Mouse (Mus musculus) lung, postnatal 0 days (tissue): ENCODE data around the gene Gm49369. TPM values are rescaled to one million over a fixed set of nuclear protein-coding genes. Genes with fewer than 3 reads are reported as not detected.
A peak's percentile ranks its signal among the peaks of the same experiment; 100 is the strongest.
"Not testable (repeated sequence)": the region's sequence is repeated elsewhere in the genome, so short reads cannot be mapped to it uniquely, and the experiment has no call there.

ENCODE experiments used
- ATAC-seq: fragments of 200-750 bp; cut with Nextera tagmentation; 2 replicates; pipeline ENCODE4 v1.8.0; 2017; ENCODE audit warnings: moderate library complexity
- DNase-seq: peaks from one replicate; pipeline ENCODE4 v3.0.0-alpha.2; 2016; ENCODE audit warnings: low spot score
- H3K27ac ChIP-seq: fragments of 300-500 bp; sonication (generic); 2 replicates; pipeline ENCODE4 v1.5.1; 2014; ENCODE audit warnings: antibody characterized with exemption, mild to moderate bottlenecking, low read length, mixed read lengths
- H3K27me3 ChIP-seq: fragments of 300-500 bp; sonication (generic); replicated peaks from 2 replicates; pipeline ENCODE4 v1.6.1; 2014; ENCODE audit warnings: low read length, mixed read lengths; ENCODE audit not compliant: insufficient read depth
- H3K36me3 ChIP-seq: fragments of 300-500 bp; sonication (generic); 2 replicates; pipeline ENCODE4 v1.6.1; 2014; ENCODE audit warnings: low read length, mixed read lengths; ENCODE audit not compliant: insufficient read depth
- H3K4me1 ChIP-seq: fragments of 300-500 bp; sonication (generic); 2 replicates; pipeline ENCODE4 v1.6.1; 2014; ENCODE audit warnings: antibody characterized with exemption, low read depth, low read length, mixed read lengths; ENCODE audit not compliant: insufficient read depth
- H3K4me2 ChIP-seq: fragments of 300-500 bp; sonication (generic); replicated peaks from 2 replicates; pipeline ENCODE4 v1.6.1; 2014; ENCODE audit warnings: low read depth, mild to moderate bottlenecking, low read length, moderate library complexity, mixed read lengths
- H3K4me3 ChIP-seq: fragments of 300-500 bp; sonication (generic); 2 replicates; pipeline ENCODE4 v1.5.1; 2014; ENCODE audit warnings: low read depth, low read length
- H3K9ac ChIP-seq: fragments of 300-500 bp; sonication (generic); replicated peaks from 2 replicates; pipeline ENCODE4 v1.6.1; 2014; ENCODE audit warnings: low read depth, mild to moderate bottlenecking
- H3K9me3 ChIP-seq: fragments of 300-500 bp; sonication (generic); 2 replicates; pipeline ENCODE4 v1.6.1; 2016; ENCODE audit warnings: low read length, mixed read lengths
- CTCF ChIP-seq: IDR thresholded peaks from 2 replicates; pipeline ENCODE4 v1.5.1; 2016; ENCODE audit warnings: antibody characterized with exemption, mild to moderate bottlenecking
- EP300 ChIP-seq: IDR thresholded peaks from 2 replicates; pipeline ENCODE4 v1.6.1; 2016; ENCODE audit warnings: antibody characterized with exemption, mild to moderate bottlenecking, control low read depth
- WGBS: fragments of 180-500 bp; shearing (Covaris S2); extraction: QIAGEN DNeasy Blood & Tissue Kit; methylation state at CpG from one replicate; pipeline ENCODE4 v1.1.7; 2014; 5-methylcytosine and 5-hydroxymethylcytosine counted together
- polyA plus RNA-seq: library from polyadenylated mRNA; unstranded; fragments of >200 nt; fragmentation: Nextera tagmentation; extraction: Ambion mirVana; gene quantifications from 2 replicates; pipeline ENCODE4 v1.2.1, GENCODE M21; 2015

The Gm49369 gene
- polyA plus RNA-seq, 1 experiment from 2014 or later: 0.80 TPM

DNA sequence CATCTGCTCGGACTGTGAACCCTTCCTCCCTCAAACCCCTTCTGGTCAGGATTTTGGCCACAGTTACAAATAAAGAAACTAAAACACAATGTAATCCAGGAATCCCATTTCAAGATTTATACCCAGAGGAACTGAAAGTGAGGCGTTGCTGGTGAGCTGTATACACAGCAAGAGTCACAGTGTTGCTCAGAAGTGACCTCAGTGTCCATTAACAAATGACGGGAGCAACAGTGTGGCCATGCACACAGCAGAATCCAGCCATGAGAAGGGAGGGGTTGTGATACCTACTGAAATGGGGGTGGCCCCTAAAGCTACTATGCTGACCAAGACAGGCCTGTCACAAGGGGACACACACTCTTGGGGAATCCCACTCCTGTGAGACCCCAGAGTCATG is 40.2 kb downstream of the Gm49369 start:
- DNase-seq (no peak), ATAC-seq (no peak)
- H3K4me1 ChIP-seq: no peaks in the 10 kb centered on the region
- H3K4me2 ChIP-seq: no peak overlapping the region
- WGBS: 54% methylated on average over 3 of the region's 3 CpGs
- H3K27ac ChIP-seq: no peak overlapping the region
- H3K9ac ChIP-seq: no peak overlapping the region
- H3K4me3 ChIP-seq: no peak overlapping the region
- H3K27me3 ChIP-seq: no peaks in the 10 kb centered on the region
- TF ChIP-seq CTCF: no peak
- TF ChIP-seq EP300: peak; percentile 24; the same call in 1 of the 2 replicates
- no peaks in the 10 kb centered on the region for H3K36me3 ChIP-seq
- H3K9me3 ChIP-seq: no peaks in the 10 kb centered on the region

DNA sequence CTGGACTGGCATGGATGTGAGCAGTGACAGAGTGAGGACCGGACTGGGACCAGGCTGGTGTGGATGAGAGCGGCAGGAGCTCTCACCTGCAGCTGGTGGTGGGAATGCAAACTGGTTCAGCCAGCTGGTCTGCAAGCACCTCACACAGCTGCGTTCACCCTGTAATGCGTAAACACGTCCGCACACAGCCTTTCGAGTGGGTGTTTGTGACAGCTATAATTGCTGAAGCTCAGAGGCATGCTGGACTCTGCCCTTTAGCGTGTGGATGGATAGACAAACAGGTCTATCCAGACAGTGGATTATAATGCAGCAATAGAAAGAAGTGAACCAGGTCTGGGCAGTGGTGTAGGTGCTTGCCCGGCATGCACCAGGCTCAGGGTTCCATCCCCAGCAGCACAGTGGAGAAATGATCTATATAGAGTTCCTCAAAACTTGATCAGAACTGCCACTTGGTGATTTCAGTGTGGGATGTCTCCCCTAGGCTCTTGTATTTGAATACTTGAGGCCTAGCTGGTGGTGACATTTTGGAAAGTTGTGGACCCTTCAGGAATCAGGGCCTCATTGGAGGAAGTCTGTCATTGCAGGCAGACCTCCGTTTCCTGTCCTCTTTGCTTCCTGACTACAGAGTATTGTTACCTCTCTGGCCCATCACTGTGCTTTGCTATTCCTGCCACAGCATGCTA is 40.8 kb downstream of the Gm49369 start:
- no peak for TF ChIP-seq EP300
- no peak for TF ChIP-seq CTCF
- Histone ChIP-seq H3K4me2 (no peak overlapping the region), H3K9me3 (no peaks in the 10 kb centered on the region), H3K4me1 (no peaks in the 10 kb centered on the region), H3K27ac (no peak overlapping the region), H3K4me3 (no peak overlapping the region), H3K27me3 (no peaks in the 10 kb centered on the region), H3K36me3 (no peaks in the 10 kb centered on the region), H3K9ac (no peak overlapping the region)
- DNase-seq (no peak), ATAC-seq (peak; percentile 35; the same call in 1 of the 2 replicates)
- WGBS: 40% methylated on average over 10 of the region's 10 CpGs

DNA sequence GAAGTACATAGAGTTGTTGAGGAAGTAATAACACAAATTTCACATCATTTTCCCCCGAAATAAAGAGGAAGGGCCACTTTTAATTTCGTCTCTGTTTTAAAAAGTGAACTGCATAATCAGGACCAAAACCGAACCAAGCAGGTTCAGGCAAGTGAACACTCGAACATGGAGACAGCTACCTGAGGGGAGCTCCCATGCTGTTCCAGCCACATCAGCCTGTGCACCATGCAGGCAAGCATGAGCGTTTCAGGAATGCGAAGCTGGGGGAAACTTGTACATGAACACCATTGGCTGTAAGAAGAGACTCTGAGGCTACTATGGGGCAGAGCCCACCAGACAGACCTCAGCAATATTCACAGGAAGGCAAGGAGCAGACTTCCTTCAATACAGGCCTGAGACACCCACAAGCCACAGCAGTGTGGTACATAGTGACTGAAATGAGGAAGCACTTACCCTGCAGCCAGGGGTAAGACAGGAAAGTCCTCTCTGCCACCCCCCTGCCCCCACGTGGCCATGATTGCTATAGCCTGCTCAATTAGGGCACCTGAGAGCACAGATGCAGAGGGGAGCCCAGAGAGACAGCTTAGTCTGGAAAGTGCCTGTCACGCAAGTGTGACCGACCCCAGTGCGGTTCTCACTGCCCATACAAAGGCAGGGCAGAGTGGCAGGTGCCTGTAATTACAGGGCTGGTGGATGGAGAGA is 42.0 kb downstream of the Gm49369 start:
- TF ChIP-seq CTCF (peak; percentile 37; the same call in 1 of the 2 replicates), EP300 (no peak)
- Histone ChIP-seq H3K36me3 (no peaks in the 10 kb centered on the region), H3K27ac (no peak overlapping the region), H3K27me3 (no peaks in the 10 kb centered on the region), H3K4me1 (no peaks in the 10 kb centered on the region), H3K4me3 (no peak overlapping the region), H3K4me2 (no peak overlapping the region), H3K9me3 (no peaks in the 10 kb centered on the region), H3K9ac (no peak overlapping the region)
- WGBS: 49% methylated on average over 10 of the region's 10 CpGs
- ATAC-seq (no peak; the same call in 1 of the 2 replicates), DNase-seq (peak; percentile 43)

DNA sequence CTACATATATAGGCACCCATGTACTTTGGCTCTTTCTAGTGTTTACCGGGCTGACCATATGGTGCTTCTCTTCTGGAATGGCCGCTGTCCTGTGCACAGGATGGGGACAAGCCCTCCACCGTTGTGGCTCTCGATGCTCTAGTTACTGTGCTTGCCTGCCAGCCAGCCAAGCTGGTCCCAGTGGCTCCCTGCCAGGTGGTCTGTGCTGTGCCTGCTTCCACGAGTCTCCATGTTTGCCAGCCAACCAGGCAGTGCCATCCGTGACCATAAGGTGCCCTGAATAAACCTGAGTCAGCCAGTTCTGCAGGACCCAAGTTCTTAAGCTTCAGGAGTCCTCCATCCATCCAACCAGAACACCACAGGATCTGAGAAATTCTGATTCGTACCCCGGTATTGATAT is 47.3 kb downstream of the Gm49369 start:
- Histone ChIP-seq H3K27ac (no peak overlapping the region), H3K4me2 (no peak overlapping the region), H3K9ac (no peak overlapping the region), H3K36me3 (no peaks in the 10 kb centered on the region), H3K4me3 (no peak overlapping the region), H3K4me1 (no peaks in the 10 kb centered on the region), H3K9me3 (no peaks in the 10 kb centered on the region), H3K27me3 (no peaks in the 10 kb centered on the region)
- ATAC-seq (no peak), DNase-seq (no peak)
- 80% methylated on average over 8 of the region's 8 CpGs for WGBS
- TF ChIP-seq CTCF (no peak), EP300 (no peak)

DNA sequence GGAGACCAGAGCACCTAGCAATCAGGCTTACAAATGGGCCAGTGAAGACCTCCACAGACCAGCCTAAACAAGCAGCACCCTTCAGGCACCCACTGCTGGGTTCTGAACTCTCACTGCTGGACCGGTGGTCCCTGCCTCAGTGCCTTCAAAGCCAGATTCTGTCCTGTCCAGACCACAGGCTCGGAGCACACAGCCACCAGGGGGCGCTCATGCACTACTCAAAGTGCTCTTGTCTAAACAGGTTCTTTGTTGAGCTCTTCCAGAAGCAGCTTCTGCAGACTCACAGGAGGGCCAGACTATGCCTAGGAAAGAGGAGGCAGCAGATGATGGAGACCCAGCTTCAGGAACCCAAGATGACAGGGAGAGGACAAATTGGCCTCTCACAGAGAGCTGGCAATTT is 48.2 kb downstream of the Gm49369 start:
- no peaks in the 10 kb centered on the region for H3K36me3 ChIP-seq
- no peak overlapping the region for H3K27ac ChIP-seq
- no peak overlapping the region for H3K4me2 ChIP-seq
- WGBS: 0% methylated on average over 3 of the region's 3 CpGs
- no peaks in the 10 kb centered on the region for H3K27me3 ChIP-seq
- no peak overlapping the region for H3K9ac ChIP-seq
- no peak overlapping the region for H3K4me3 ChIP-seq
- no peaks in the 10 kb centered on the region for H3K4me1 ChIP-seq
- H3K9me3 ChIP-seq: no peaks in the 10 kb centered on the region
- TF ChIP-seq CTCF (peak; percentile 98), EP300 (no peak)
- peak; percentile 78 for ATAC-seq
- peak; percentile 91 for DNase-seq

DNA sequence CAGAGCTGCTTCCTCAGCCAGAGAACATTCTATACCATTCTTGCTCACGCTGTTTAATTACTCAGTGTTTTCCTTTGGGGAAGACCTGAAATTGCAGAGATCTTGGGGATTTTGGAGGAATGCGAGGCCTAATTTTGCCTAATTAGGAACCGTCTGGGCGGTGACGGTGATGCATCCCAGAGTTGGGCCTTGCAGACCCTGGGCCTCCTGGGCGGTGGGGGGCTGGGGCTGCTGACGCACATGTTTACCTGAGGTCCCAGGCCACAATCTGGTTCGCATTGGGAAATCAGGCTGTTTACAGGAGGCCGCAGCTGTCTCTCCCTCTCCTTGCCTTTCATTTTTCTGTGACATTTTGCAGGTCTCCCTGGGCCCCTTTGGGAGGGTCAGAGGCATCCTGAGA is 49.7 kb downstream of the Gm49369 start:
- not testable (repeated sequence) for H3K4me3 ChIP-seq, H3K4me2 ChIP-seq, DNase-seq, ATAC-seq, H3K4me1 ChIP-seq, H3K36me3 ChIP-seq, H3K9ac ChIP-seq, H3K27me3 ChIP-seq, H3K9me3 ChIP-seq, H3K27ac ChIP-seq
- WGBS: 78% methylated on average over 1 of the region's 9 CpGs
